Mouse (Mus musculus) adrenal gland, postnatal 14 days (tissue): Measurements from ENCODE around the gene Glra3. TPM values are rescaled to one million over a fixed set of nuclear protein-coding genes. Genes with fewer than 3 reads are reported as not detected.

ENCODE experiments used
- DNase-seq: peaks from one replicate; pipeline ENCODE4 v3.0.0; 2021; ENCODE audit warnings: mixed read lengths
- long read RNA-seq, 2 experiments: library from polyadenylated mRNA; stranded (forward); transcript quantifications; one replicate each; pipeline ENCODE4 v2.0.0; 2021
- total RNA-seq: library from RNA; stranded (reverse); gene quantifications from 2 replicates; pipeline ENCODE4 v1.2.3, GENCODE M21; 2021

Gene Glra3
- not detected in 2 replicates for total RNA-seq
- long read RNA-seq, experiment 1, result 0 reads
- long read RNA-seq, experiment 2, result 0 reads

DNA sequence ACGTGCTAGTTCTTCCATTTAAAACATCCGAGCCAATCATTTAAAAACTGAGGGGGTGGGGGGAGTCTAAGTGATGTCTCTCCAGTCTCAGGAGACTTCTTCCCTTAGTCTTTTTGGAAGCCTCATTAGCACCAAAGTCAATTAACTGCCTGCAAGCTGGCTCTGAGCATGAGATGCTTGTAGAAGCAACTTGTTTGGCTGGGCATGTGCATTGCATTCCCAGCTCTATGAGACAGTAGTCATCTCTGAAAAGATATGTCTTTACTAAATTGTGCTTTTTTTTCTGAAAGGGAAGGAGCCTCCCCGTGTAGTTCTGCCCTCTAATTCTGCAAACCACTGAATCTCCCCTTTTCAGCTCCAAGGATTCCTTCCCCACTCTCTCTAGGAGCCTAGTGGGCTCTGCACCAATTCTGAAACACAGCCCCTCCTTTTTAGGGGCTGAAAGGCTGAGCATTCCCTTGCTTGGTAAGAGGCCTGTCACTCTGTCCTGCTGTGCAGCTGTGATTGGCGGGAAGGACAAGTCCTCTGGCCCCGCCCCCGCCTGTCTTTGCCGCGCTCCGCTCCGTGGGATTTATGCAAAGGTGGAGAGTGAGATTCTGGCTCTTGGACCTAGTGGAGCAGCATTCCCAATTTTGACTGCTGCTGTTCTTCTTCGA is at the start of gene Glra3:
Gene Glra3, plus strand, starts transcription at position 591 of the 656 bp plus-strand sequence.
- no peak for DNase-seq

DNA sequence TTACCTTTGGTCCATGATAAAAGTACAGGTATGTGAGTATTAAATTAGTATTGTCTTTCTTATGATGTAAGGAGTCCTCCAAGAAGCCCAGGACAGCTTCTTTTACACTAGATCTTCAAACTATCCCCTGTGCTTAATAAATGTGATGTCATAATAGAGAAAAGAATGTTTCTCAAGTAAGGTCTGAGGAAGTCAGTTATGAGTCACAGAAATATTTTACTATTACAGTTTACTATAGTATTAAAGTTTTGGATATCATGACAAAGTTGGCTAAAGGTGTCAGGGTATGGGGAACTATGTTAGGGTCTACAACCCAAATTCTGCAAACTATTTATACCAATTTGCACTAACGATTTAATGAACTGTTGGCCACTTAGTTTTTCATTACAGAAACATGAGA is 33.4 kb upstream of the Glra3 start, which contains the start of gene Adam29:
Gene Adam29, minus strand, starts transcription at position 101 of the 400 bp plus-strand sequence.
- no peak for DNase-seq

DNA sequence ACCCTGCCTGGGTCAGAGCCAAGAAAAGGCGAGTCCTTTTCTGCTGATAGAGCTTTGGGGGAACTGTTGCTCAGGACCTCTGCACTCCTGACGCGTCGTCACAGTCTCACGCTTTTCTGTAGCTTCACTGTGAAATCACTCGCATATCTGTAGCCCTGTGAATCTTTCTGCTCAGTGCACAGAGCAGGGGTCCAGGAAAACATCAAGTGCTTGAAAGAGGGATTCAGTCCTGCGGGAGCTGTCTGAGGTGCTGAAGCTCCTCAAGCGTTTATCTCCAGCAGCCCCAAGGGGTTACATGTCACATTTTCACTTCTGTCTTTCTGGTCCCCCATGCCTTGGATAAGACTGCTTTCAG is 243 bp downstream of the Glra3 start:
- DNase-seq, result peak; percentile 16

DNA sequence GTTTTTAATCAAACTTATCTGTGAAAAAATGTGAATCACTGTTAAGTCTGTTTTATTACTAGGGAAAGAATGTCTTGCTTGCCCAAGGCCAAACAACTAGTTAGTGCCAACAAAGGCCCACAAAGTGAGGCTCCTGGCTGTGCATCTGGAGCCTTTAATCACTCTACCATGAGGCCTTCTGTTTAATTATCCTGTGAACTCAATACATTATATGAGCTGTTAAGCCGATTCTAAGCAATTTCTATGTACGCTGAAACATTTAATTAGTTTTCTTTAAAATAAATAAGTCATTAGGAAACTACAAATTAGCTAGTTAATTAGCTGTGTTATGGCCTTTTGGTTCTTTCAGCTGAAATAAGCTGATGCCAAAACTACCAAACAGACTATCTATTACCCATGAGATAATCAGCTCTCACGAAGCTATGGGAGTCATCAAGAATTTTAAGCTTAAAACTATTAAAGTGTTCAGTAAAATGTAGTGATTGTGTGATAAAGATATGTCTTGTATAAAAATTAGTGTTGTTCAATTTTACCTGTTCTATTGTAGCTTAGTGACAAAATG is 24.6 kb downstream of the Glra3 start:
- DNase-seq, result no peak

DNA sequence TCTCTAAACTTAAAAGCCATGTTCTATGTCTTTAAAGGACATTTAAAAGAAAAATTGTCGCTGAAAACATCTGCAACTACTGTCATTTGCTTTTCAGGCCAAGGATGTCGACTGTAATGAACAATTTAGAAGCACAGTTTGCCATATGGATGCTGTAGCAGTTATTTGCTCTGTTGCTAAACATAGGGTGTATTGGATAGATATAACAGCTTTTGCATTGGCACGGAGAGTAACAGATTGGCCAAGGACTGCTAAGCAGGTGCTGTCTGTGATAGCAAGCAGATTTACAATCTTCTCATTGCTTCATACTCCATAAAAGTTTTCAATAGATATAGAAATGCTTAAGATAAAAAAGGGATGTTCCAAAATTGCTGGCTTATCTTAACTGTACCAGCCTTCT is 57.6 kb downstream of the Glra3 start:
- DNase-seq, result no peak

DNA sequence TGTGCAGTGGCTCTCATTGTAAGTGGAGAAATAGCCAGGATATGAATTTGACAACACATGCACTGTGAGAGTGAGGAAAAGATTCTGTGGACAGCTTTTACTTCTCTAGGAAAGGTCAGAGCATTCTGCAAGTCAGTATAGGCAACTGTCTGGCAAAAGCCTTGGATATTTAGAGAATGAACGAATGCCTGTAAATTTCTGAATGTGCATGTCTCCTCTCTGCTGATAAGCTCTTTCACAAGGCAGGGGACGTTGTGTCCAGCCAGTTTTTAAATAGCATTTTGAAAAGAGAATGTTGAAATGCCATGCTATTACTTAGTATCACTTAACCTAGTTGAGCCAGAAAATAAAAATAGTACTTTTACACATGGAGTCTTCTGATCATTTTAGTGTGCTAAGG is 114.1 kb downstream of the Glra3 start:
- no peak for DNase-seq

DNA sequence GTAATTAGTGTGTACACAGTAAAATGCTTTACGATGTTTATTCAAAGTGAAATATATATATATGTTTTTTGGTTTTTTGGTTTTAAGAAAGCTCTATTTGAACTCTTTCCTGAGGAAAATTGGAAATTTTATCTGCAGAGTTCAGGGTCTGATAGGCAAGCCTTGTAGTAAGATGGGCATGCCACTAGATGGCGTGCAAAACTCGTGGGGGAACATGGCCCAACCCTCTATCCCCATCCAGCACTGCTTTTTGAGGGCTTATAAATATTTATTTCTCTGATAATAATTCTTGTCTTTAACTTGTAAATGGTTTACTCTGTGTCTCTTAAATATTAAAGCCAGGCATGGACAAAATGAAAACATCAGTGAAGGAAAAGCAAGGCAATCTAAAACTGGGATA is 122.8 kb downstream of the Glra3 start:
- DNase-seq, result peak; percentile 65

DNA sequence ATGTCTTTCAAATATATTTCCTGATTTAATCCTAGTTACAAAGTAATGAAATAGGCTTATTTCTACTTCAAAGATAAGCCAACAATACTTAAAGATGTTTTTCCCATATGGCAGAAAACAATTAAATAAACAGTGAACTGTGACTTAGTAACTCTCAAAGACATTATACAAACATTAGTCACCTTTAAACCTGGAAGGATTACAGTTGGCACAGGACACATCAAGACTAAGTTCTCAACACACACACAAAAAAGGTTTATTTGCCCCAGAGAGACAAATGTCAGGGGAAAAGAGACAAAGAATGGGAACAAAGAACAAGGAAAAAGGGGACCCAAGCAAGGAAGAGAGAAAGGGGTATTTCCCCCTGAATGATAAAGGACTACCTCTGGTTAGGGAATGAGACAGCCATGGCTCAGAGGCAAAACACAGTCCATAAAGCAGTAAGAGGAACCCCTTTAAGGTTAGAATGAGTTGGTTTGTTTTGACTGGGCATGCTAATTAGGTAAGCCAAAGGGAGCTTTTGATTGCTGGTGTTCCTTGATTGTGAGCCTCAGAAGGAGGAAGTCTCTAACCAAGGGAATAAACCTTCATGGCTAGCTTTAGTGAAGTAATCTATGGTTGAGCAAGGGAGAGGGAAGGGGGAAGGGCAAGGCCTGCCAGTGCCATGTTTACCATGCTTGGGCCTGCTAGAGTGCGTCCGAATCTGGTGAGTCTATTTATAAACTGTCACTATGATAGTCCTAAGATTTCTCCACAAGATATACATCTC is 130.4 kb downstream of the Glra3 start:
- peak; percentile 26 for DNase-seq

DNA sequence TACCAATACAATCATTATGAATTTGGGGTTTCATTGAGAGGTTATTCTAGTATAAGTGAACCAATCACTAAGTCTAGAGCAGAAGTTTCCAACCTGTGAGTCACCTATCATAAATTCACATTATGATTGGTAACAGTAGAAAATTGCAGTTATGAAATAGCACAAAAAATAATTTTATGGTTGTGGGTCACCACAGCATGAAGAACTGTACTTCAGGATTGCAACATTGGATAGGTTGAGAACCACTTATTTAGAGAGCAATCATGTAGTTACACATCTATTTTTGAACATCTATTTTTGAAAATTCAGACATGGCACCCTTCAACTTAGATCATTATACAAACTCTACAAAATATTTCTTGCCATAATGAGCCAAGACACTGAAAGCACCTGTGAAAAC is 143.4 kb downstream of the Glra3 start:
- DNase-seq, result no peak

DNA sequence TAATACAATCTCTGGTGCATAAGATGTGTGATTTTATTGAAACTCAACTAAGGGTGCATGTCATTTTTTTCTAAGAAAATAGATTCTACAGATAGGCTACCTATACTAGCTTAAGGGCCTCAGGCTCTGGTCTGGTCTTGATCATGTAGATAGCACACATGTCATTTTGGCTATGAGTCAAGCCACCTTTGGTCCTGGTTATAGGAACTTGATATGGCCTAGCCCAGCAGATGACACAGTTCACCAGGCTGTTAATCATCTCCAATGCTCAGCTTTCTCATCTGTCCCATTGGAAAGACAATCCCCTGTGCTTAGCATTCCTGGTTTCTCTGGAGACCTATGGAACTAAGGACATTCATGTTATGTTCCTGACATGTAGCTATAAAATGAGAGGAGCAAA is 154.1 kb downstream of the Glra3 start:
- DNase-seq, result no peak

DNA sequence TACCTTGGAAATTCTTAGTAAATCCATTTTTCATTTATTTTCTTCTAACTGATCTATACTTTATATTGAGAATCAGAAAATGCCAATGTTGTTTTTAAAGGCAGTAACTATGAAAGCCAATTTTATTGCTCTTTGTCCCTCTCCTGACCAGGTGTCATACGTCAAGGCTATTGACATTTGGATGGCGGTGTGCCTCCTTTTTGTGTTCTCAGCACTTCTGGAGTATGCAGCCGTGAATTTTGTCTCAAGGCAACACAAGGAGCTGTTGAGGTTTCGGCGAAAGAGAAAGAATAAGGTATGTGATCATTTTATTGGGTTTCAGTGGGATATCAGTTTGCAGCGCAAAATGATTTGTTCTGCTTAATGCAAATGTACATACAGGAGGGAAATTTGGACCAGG is 170.0 kb downstream of the Glra3 start:
- DNase-seq, result no peak

DNA sequence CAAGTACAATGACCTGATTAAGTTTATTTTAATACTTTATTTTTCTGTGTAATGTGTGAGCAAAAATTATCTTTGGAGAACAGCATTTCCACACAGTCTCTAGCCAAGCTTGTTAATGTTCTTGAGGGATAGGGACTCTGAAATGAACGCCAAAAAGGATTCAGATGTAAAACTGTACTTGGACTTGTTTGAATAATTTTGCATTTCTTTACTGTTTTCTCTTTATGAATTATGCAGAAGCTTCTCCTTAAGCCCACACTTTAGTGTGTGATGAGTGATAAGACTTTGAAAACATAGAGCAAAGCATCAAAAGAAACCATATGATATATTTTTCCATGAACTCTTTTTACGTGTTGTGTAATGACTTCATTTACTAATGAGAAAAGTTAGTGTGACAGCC is 189.1 kb downstream of the Glra3 start:
- no peak for DNase-seq

DNA sequence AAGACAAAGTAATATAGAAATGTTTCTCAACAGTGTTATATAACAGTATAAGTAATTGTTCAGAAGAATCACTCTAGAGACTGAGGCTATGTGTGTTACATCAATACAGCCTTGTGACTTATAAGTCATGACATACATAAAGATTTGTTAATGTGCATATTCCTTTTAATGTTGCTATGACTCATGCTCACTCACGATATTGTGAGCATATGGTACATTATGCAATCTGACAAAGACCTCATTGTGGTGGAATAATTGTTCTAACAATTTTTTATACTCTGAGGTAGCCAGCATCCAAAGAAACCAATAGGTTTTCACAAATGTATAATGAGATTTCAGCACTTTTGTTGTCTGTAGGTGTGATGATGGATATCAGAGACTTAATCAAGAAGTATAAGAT is 210.4 kb downstream of the Glra3 start:
- no peak for DNase-seq

DNA sequence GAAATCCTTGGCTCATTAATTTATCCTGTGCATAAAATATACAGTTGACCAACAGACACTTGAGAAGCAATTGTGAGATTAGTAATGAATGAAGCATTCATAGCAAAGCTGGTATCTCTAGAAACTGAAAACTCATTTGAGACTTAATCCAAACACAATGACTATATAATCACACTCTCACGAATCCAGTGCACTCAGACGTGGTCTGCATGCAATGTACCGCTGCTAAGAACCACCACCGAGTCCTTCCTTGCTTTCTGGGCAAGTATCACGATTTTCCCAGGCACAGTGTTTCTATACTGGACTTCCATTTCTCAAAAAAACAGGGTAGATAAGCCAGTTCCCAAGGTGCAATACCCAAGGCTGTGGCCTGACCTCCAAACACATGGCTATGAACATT is 211.3 kb downstream of the Glra3 start:
- no peak for DNase-seq

DNA sequence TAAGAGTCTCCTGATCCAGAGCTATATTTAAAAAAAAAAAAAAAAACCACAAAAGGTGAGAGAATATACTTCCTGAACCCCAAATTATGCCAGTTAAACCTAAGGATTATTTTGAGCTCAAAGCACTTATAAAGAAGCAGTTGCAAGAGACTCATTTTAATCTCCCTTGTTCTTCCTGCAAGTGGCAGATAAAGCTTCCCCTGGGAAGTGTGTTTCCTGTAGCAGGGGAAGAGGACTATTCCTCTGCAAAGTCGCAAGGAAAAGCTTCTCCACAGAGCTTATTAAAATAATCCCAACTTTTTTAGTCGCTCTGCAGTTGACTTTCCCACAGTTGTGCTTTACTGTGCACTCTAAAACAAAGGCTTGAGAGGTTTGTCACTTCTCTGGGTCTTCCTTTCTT is 218.7 kb downstream of the Glra3 start:
- no peak for DNase-seq

Other genes with a start within 250 kb of the Glra3 start
- gene Adam29, start 33.5 kb upstream of the Glra3 start, total RNA-seq, result not detected in 2 replicates